Comparison of ENCODE assay signal across 12 mouse cellular contexts in genomic region chr15:102370727-102371126, GRCm38 (mm10). TPM values are rescaled to one million over a fixed set of nuclear protein-coding genes. Genes with fewer than 3 reads are reported as not detected.
A peak's percentile ranks its signal among the peaks of the same experiment; 100 is the strongest.
DNase-seq lines count a peak whose midpoint lies in the region; ATAC-seq and TF ChIP-seq lines count a peak whose summit lies in the region.
"Had no signal": no experiment of that assay in that cellular context is flagged by ENCODE, and none has a peak within 500 bp of the region (broad histone marks: within the 10 kb centered on the region; RNA-seq: fewer than 3 reads in every experiment).

No protein-coding gene starts in this region.

- no peaks in the 10 kb centered on the region for H3K27me3 ChIP-seq in kidney, postnatal 0 days (ENCODE audit: insufficient read depth, low read length)
- H3K27me3 ChIP-seq in hindbrain, embryonic 13.5 days = peaks cover 41% of the 10 kb centered on the region
- peaks cover 8% of the 10 kb centered on the region for H3K27me3 ChIP-seq in neural tube, embryonic 12.5 days (replicated peaks)

- no peaks in the 10 kb centered on the region for H3K36me3 ChIP-seq in kidney, postnatal 0 days (ENCODE audit: insufficient read depth, low read length)
- H3K36me3 ChIP-seq in hindbrain, embryonic 13.5 days = no peaks in the 10 kb centered on the region
- no peaks in the 10 kb centered on the region for H3K36me3 ChIP-seq in neural tube, embryonic 12.5 days
- H3K36me3 ChIP-seq: liver, embryonic 15.5 days had no signal

- H3K4me3 ChIP-seq in kidney, postnatal 0 days (replicated peaks; ENCODE audit: low read depth, low read length) = no peak overlapping the region
- no peak overlapping the region for H3K4me3 ChIP-seq in hindbrain, embryonic 13.5 days
- no peak overlapping the region for H3K4me3 ChIP-seq in neural tube, embryonic 12.5 days
- H3K4me3 ChIP-seq: liver, embryonic 15.5 days had no signal

- intact Hi-C loops in gastrocnemius, postnatal 36 days (cut with DNase I) = no loop called here

- peak overlapping the region; percentile 27 for H3K4me2 ChIP-seq in kidney, postnatal 0 days (ENCODE audit: low read length)
- no peak overlapping the region for H3K4me2 ChIP-seq in hindbrain, embryonic 13.5 days
- H3K4me2 ChIP-seq in neural tube, embryonic 12.5 days (replicated peaks) = peak overlapping the region; percentile 7
- H3K4me2 ChIP-seq: liver, embryonic 15.5 days had no signal

- peaks cover 14% of the 10 kb centered on the region; the same call in 1 of the 2 replicates for H3K4me1 ChIP-seq in kidney, postnatal 0 days (replicated peaks; ENCODE audit: insufficient read depth, low read length)
- peaks cover 23% of the 10 kb centered on the region for H3K4me1 ChIP-seq in hindbrain, embryonic 13.5 days (replicated peaks)
- peaks cover 20% of the 10 kb centered on the region for H3K4me1 ChIP-seq in neural tube, embryonic 12.5 days

- no peak for ATAC-seq in kidney, postnatal 0 days (replicated peaks; ENCODE audit: low FRiP score, low read depth)
- ATAC-seq in hindbrain, embryonic 13.5 days (ENCODE audit: low FRiP score) = no peak
- ATAC-seq in neural tube, embryonic 12.5 days (ENCODE audit: low FRiP score, low read depth) = no peak

- 16% methylated on average over 10 of the region's 10 CpGs for WGBS in kidney, postnatal 0 days
- WGBS in hindbrain, embryonic 13.5 days = 9% methylated on average over 10 of the region's 10 CpGs
- 9% methylated on average over 10 of the region's 10 CpGs for WGBS in neural tube, embryonic 12.5 days

- H3K9me3 ChIP-seq in kidney, postnatal 0 days (replicated peaks; ENCODE audit: low read length) = no peaks in the 10 kb centered on the region
- no peaks in the 10 kb centered on the region for H3K9me3 ChIP-seq in hindbrain, embryonic 13.5 days
- H3K9me3 ChIP-seq in neural tube, embryonic 12.5 days = no peaks in the 10 kb centered on the region
- H3K9me3 ChIP-seq: liver, embryonic 15.5 days had no signal

- H3K9ac ChIP-seq in kidney, postnatal 0 days (ENCODE audit: low read depth, low read length) = no peak overlapping the region
- H3K9ac ChIP-seq in hindbrain, embryonic 13.5 days = peak overlapping the region; percentile 43; the same call in 1 of the 2 replicates
- no peak overlapping the region for H3K9ac ChIP-seq in neural tube, embryonic 12.5 days
- H3K9ac ChIP-seq: liver, embryonic 15.5 days had no signal

- no peak overlapping the region for H3K27ac ChIP-seq in kidney, postnatal 0 days
- H3K27ac ChIP-seq in hindbrain, embryonic 13.5 days = no peak overlapping the region
- no peak overlapping the region for H3K27ac ChIP-seq in neural tube, embryonic 12.5 days
- H3K27ac ChIP-seq: liver, embryonic 15.5 days had no signal

- no peak for TF ChIP-seq CTCF in kidney, postnatal 0 days (IDR thresholded peaks at IDR 0.05; ENCODE audit: low read depth)

- DNase-seq in kidney, postnatal 0 days (ENCODE audit: low spot score) = no peak
- DNase-seq in kidney, postnatal 14 days = no peak
- DNase-seq in embryo, embryonic 9.5 days (ENCODE audit: extremely low spot score) = peak; percentile 62
- no peak for DNase-seq in gastrocnemius, adult 18-20 months (ENCODE audit: low spot score)
- DNase-seq in gastrocnemius, postnatal 36 days = no peak
- DNase-seq: cerebellum, postnatal 25 days; kidney, postnatal 4 days had no signal

RNA-seq across cellular contexts. Expression of gene Sp7, which starts 3.7 kb away (rescaled TPM):
- polyA plus RNA-seq in kidney, postnatal 0 days (2015; fragmentation: Nextera tagmentation; extraction: Ambion mirVana) = 0.61 and 1.1 TPM in 2 replicates
- 1.1 and 1.2 TPM in 2 replicates for polyA plus RNA-seq in hindbrain, embryonic 13.5 days (2015; fragmentation: Nextera tagmentation; extraction: Ambion mirVana)
- 0.57 and 0.81 TPM in 2 replicates for polyA plus RNA-seq in neural tube, embryonic 12.5 days (2016; fragmentation: Nextera tagmentation; extraction: Ambion mirVana)
- total RNA-seq in gastrocnemius, adult 18-20 months (2021) = not detected
- not detected for total RNA-seq in gastrocnemius, postnatal 36 days (2021)
- total RNA-seq: gastrocnemius, adult 8-10 months had no signal
- polyA plus RNA-seq: liver, embryonic 15.5 days; small intestine, adult 2 months had no signal

RNA-seq across cellular contexts. Expression of gene Aaas, which starts 20.2 kb away (rescaled TPM):
- 37.1 and 42.2 TPM in 2 replicates for polyA plus RNA-seq in kidney, postnatal 0 days (2015; fragmentation: Nextera tagmentation; extraction: Ambion mirVana)
- polyA plus RNA-seq in hindbrain, embryonic 13.5 days (2015; fragmentation: Nextera tagmentation; extraction: Ambion mirVana) = 33.3 and 34.8 TPM in 2 replicates
- polyA plus RNA-seq in neural tube, embryonic 12.5 days (2016; fragmentation: Nextera tagmentation; extraction: Ambion mirVana) = 51.3 and 53.2 TPM in 2 replicates
- total RNA-seq in gastrocnemius, adult 18-20 months (2021) = 10 to 100 TPM in 1 of 2 experiments, 1 to 10 TPM in 1; 6.6 to 11.4 TPM
- 1 to 10 TPM; 4.3 to 7.3 TPM for total RNA-seq in gastrocnemius, postnatal 36 days (2021)

RNA-seq across cellular contexts. Expression of gene Sp1, which starts 35.2 kb away (rescaled TPM):
- polyA plus RNA-seq in kidney, postnatal 0 days (2015; fragmentation: Nextera tagmentation; extraction: Ambion mirVana) = 8.8 TPM in 2 replicates
- 4.6 and 6.0 TPM in 2 replicates for polyA plus RNA-seq in hindbrain, embryonic 13.5 days (2015; fragmentation: Nextera tagmentation; extraction: Ambion mirVana)
- polyA plus RNA-seq in neural tube, embryonic 12.5 days (2016; fragmentation: Nextera tagmentation; extraction: Ambion mirVana) = 6.9 and 7.7 TPM in 2 replicates
- 10 to 100 TPM; 16.1 to 19.3 TPM for total RNA-seq in gastrocnemius, adult 18-20 months (2021)
- total RNA-seq in gastrocnemius, postnatal 36 days (2021) = 10 to 100 TPM; 20.2 to 22.8 TPM

RNA-seq across cellular contexts. Expression of gene Myg1, which starts 39.2 kb away (rescaled TPM):
- 84.9 and 86.9 TPM in 2 replicates for polyA plus RNA-seq in kidney, postnatal 0 days (2015; fragmentation: Nextera tagmentation; extraction: Ambion mirVana)
- polyA plus RNA-seq in hindbrain, embryonic 13.5 days (2015; fragmentation: Nextera tagmentation; extraction: Ambion mirVana) = 91.8 and 96.4 TPM in 2 replicates
- polyA plus RNA-seq in neural tube, embryonic 12.5 days (2016; fragmentation: Nextera tagmentation; extraction: Ambion mirVana) = 90.4 and 94.9 TPM in 2 replicates
- total RNA-seq in gastrocnemius, adult 18-20 months (2021) = 10 to 100 TPM; 12.9 to 20.2 TPM
- total RNA-seq in gastrocnemius, postnatal 36 days (2021) = 10 to 100 TPM; 14.8 to 16.3 TPM

RNA-seq across cellular contexts. Expression of gene Pfdn5, which starts 44.8 kb away (rescaled TPM):
- 511 and 565 TPM in 2 replicates for polyA plus RNA-seq in kidney, postnatal 0 days (2015; fragmentation: Nextera tagmentation; extraction: Ambion mirVana)
- polyA plus RNA-seq in hindbrain, embryonic 13.5 days (2015; fragmentation: Nextera tagmentation; extraction: Ambion mirVana) = 502 and 514 TPM in 2 replicates
- 373 and 404 TPM in 2 replicates for polyA plus RNA-seq in neural tube, embryonic 12.5 days (2016; fragmentation: Nextera tagmentation; extraction: Ambion mirVana)
- total RNA-seq in gastrocnemius, adult 18-20 months (2021) = 100 to 1,000 TPM; 264 to 302 TPM
- 100 to 1,000 TPM; 189 to 216 TPM for total RNA-seq in gastrocnemius, postnatal 36 days (2021)
